Mouse (Mus musculus) sigmoid colon, adult 10 weeks (tissue): ENCODE measurements around the gene Zfp410. TPM values are rescaled to one million over a fixed set of nuclear protein-coding genes. Genes with fewer than 3 reads are reported as not detected.

Source experiments
- polyA plus RNA-seq: library from polyadenylated mRNA; stranded (reverse); fragments of 350-450 nt; fragmentation: Illumina TruSeq; extraction: RNeasy Lipid Tissue Mini Kit (QIAGEN cat#74804); gene quantifications from one replicate; pipeline ENCODE4 v1.2.3, GENCODE M21; 2014; ENCODE audit warnings: low read depth, low replicate concordance

Gene Zfp410
- polyA plus RNA-seq: 45.7 TPM

DNA sequence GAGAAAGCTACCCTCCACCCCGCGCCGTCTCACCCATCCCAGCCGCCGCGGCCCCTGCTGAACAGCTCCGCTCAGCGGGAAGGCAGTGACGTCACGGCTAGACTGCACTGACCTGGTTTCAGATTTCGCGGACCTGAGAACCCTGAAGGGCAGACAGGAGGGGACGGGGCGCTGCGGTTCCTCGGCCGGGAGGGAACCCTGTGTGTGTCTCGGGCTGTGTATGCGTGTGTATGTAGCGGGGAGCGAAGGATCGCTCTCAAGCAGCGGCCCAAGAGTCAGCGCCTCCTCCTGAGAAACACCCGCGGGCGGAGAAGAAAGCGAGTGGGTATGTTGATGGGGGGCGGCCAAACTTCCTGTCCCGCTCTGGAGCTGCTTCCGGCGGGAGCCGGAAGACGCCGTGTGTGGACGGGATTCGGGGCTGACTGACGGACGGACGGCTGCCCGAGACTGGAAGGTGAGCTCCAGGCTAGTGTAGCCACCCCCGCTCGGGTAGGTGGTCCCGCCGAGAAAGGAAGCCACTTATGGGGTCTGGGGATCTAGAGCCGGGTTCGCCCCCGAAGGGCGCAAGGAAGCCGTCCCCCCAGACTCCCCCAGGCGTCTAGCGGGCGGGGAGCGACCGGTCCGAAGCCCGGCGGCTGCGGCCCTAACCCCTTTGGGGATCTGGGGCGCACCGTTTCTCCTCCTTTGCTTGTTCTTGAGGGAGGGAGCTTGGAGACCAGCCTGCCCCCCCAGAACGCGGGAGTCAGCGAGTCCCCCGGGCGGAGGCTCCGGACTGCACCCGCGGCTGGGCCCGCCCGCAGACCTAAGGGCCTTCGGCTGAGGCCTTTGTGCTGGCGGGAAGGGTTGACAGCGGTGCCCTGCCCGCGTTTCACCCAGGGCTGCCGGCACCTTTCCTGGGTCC, at the start of gene Zfp410:
Gene Zfp410, plus strand, starts transcription at position 132 of the 901 bp plus-strand sequence.

DNA sequence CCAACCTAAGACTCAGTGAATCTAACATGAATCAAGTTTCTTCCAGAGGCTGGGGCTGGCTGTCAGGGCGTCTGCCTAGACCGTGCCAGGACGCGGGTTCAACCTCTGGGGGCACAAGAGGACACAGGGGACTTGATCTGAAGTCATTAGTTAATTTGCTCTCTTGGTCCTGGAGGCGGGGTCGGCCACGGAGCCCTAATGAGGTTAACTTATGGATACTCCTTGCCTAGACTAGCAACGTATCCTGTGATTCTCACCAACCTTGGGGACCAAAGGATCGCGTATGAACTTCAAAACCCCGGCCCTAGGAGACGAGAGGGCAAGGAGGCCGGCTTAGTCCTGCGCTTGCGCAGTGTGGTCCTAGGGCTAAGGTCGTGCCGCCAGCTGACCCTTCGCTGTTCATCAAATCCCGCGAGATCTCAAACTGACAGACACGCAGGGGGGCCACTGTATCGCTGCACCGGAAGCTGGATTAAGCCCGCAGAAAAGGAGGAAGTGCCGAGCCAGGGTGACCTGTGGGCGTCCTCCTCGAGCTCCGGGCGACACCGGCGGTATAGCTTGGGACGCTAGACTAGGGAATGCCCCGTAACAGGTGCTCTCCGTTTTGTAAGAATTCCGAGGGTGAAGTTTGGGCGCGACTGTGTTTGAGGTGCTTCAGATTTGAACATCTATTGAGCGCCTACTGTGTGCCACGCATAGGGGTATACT, 31.6 kb upstream of the Zfp410 start, which contains the start of gene Ptgr2:
Gene Ptgr2, plus strand, starts transcription at position 348 of the 708 bp plus-strand sequence.

DNA sequence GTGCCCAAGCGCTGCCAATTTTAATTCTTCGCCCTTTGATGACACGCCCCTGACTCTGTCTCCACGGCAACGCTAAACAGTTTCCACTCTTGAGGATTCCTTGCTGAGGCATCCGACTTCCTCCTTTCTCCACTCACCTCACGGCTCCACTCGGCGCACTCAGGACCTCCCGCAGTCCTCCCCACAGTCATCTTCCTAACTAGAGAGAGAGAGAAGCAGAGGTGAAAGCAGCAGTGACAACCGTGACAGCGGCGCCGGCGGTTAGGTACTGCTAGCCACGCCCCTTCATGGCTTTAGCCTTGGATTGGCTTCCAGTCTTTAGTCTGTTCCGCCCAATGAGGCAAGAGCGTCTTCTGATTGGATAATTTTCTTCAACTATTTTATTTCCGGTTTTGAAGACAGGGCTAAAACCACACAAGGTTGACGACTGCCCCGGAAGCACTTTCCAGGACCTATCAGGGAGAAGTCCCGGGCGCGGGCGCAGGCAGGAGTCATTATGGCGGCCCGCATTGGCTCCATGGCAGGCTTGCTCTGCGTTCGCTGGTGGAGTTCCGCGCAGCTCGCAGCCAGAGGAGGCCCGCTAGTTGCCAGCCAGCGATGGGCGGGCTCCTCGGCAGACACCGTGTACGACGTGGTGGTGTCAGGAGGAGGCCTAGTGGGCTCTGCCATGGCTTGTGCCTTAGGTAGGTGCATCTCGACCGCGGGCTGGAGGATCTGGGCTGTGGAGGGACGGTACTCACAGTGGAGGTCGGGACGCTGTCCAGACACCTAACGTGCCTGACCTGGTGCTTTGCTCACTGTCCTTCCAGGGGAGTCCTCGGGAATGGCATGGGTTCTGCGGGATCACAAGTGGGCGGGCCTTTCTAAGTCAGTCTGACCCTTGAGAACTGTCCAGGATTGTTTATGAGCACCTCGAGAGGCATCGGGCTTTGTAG, 45.2 kb downstream of the Zfp410 start, which contains the start of the genes Coq6 and Fam161b:
Gene Coq6, plus strand, starts transcription at position 103 of the 935 bp plus-strand sequence.
Gene Fam161b, minus strand, starts transcription at position 279 of the 935 bp plus-strand sequence.

Other genes with a start within 250 kb of the Zfp410 start
- gene Acot5, start 247.5 kb upstream of the Zfp410 start, polyA plus RNA-seq: not detected
- 8.3 TPM for gene Acot6, start 216.2 kb upstream of the Zfp410 start, polyA plus RNA-seq
- gene Dnal1, start 202.5 kb upstream of the Zfp410 start, polyA plus RNA-seq: 13.6 TPM
- gene Pnma1, start 168.4 kb upstream of the Zfp410 start, polyA plus RNA-seq: not detected
- gene Elmsan1, start 98.0 kb upstream of the Zfp410 start, polyA plus RNA-seq: 17.7 TPM
- gene Ptgr2, start 31.6 kb upstream of the Zfp410 start, polyA plus RNA-seq: 113 TPM
- gene Coq6, start 44.8 kb downstream of the Zfp410 start, polyA plus RNA-seq: 2.2 TPM
- 4.2 TPM for gene Fam161b, start 45.0 kb downstream of the Zfp410 start, polyA plus RNA-seq
- gene Entpd5, start 92.2 kb downstream of the Zfp410 start, polyA plus RNA-seq: 216 TPM
- 10.3 TPM for gene Bbof1, start 92.2 kb downstream of the Zfp410 start, polyA plus RNA-seq
- gene Rnf113a2, start 100.3 kb downstream of the Zfp410 start, polyA plus RNA-seq: 11.0 TPM
- 99.9 TPM for gene Aldh6a1, start 134.2 kb downstream of the Zfp410 start, polyA plus RNA-seq
- 20.2 TPM for gene Lin52, start 134.6 kb downstream of the Zfp410 start, polyA plus RNA-seq